Mouse (Mus musculus) left cerebral cortex, adult 18-20 months (tissue): ENCODE results near the gene Sox21. TPM values are rescaled to one million over a fixed set of nuclear protein-coding genes. Genes with fewer than 3 reads are reported as not detected.

Experiments used
- DNase-seq, 2 experiments: peaks; one replicate each; pipeline ENCODE4 v3.0.0; 2021 to 2022; ENCODE audit warnings: low spot score in 2 of 2, mixed read lengths in 1 of 2
- long read RNA-seq, 2 experiments: library from polyadenylated mRNA; stranded (forward); transcript quantifications; one replicate each; pipeline ENCODE4 v2.0.0; 2021
- total RNA-seq, 2 experiments: library from RNA; stranded (reverse); gene quantifications; 2 replicates each; pipeline ENCODE4 v1.2.3; 2021

Sox21 gene
- 10 to 100 TPM; 12.9 to 13.0 TPM for total RNA-seq
- long read RNA-seq, experiment 1, transcript Sox21-201 (1 exons, 3,799 nt): major isoform, 28 of 28 reads
- long read RNA-seq, experiment 1, partial matches to known transcripts: 0 of 28 reads
- long read RNA-seq, experiment 1, other reads (novel, unspliced or antisense): 0 of 28 reads
- long read RNA-seq, experiment 2, transcript Sox21-201 (1 exons, 3,799 nt): major isoform, 11 of 11 reads
- long read RNA-seq, experiment 2, partial matches to known transcripts: 0 of 11 reads
- long read RNA-seq, experiment 2, other reads (novel, unspliced or antisense): 0 of 11 reads

- DNase-seq: peak in 1 of 2 experiments; percentile 39
These were observed at the start of gene Sox21 for GRCm38 (mm10) chr14:118236886-118237289. Sox21 (minus strand) TSS chr14:118237030.

GRCm38 (mm10) chr14:118286096-118286495 is 49.3 kb upstream of the Sox21 start:
- no peak for DNase-seq

- no peak for DNase-seq
These were observed 46.1 kb upstream of the Sox21 start for GRCm38 (mm10) chr14:118282917-118283316.

GRCm38 (mm10) chr14:118282272-118282671 is 45.4 kb upstream of the Sox21 start:
- DNase-seq: no peak

- DNase-seq: no peak
These were observed 41.1 kb upstream of the Sox21 start for GRCm38 (mm10) chr14:118277704-118278498.

- DNase-seq: no peak
These were observed 36.0 kb upstream of the Sox21 start for GRCm38 (mm10) chr14:118272594-118273555.

GRCm38 (mm10) chr14:118268849-118269248 is 32.0 kb upstream of the Sox21 start:
- no peak for DNase-seq

- DNase-seq: no peak
These were observed 29.8 kb upstream of the Sox21 start, which contains the start of gene Gm9376 for GRCm38 (mm10) chr14:118266660-118267059. Gm9376 (plus strand) TSS chr14:118266960.

GRCm38 (mm10) chr14:118253381-118253780 is 16.6 kb upstream of the Sox21 start:
- DNase-seq: no peak

- DNase-seq: no peak
These were observed 4.6 kb upstream of the Sox21 start for GRCm38 (mm10) chr14:118241416-118241815.

- no peak for DNase-seq
These were observed 2.5 kb upstream of the Sox21 start for GRCm38 (mm10) chr14:118239351-118239750.

- no peak for DNase-seq
These were observed 956 bp upstream of the Sox21 start for GRCm38 (mm10) chr14:118237786-118238185.

GRCm38 (mm10) chr14:118235973-118236885 is 601 bp downstream of the Sox21 start:
- peak in 1 of 2 experiments; percentile 26 for DNase-seq

GRCm38 (mm10) chr14:118235361-118235972 is 1.4 kb downstream of the Sox21 start:
- peak in 1 of 2 experiments; percentile 10 for DNase-seq

- DNase-seq: no peak
These were observed 2.2 kb downstream of the Sox21 start for GRCm38 (mm10) chr14:118234541-118235210.

- DNase-seq: no peak
These were observed 2.9 kb downstream of the Sox21 start for GRCm38 (mm10) chr14:118233786-118234540.

- no peak for DNase-seq
These were observed 4.4 kb downstream of the Sox21 start for GRCm38 (mm10) chr14:118232381-118232970.
